Mouse (Mus musculus) forebrain, embryonic 11.5 days (tissue): ENCODE measurements at regions not wholly inside any gene's neighbourhood (a gene's known extent, or its start where the extent isn't known, plus 50 kb on each side); places are given as distances from the start of the nearest gene placed in this dataset.

Experiments
- ATAC-seq: fragments of 200-750 bp; cut with Nextera tagmentation; replicated peaks from 2 replicates; pipeline ENCODE4 v1.8.0; 2017; ENCODE audit warnings: moderate TSS enrichment; ENCODE audit not compliant: low FRiP score
- DNase-seq: peaks from one replicate; pipeline ENCODE4 v3.0.0-alpha.2; 2017; ENCODE audit warnings: low spot score
- H3K27ac ChIP-seq: fragments of 300-500 bp; sonication (generic); 2 replicates; pipeline ENCODE4 v1.5.1; 2014; ENCODE audit warnings: low read depth, low read length
- H3K27me3 ChIP-seq: fragments of 300-500 bp; sonication (generic); 2 replicates; pipeline ENCODE4 v1.6.1; 2014; ENCODE audit warnings: mild to moderate bottlenecking, low read length, mixed read lengths; ENCODE audit not compliant: control insufficient read depth, insufficient read depth
- H3K36me3 ChIP-seq: fragments of 300-500 bp; sonication (generic); 2 replicates; pipeline ENCODE4 v1.6.1; 2014; ENCODE audit warnings: mild to moderate bottlenecking, low read length, moderate library complexity, mixed read lengths; ENCODE audit not compliant: control insufficient read depth, insufficient read depth
- H3K4me1 ChIP-seq: fragments of 300-500 bp; sonication (generic); replicated peaks from 2 replicates; pipeline ENCODE4 v1.6.1; 2014; ENCODE audit warnings: low read length, mixed read lengths; ENCODE audit not compliant: control insufficient read depth, insufficient read depth
- H3K4me2 ChIP-seq: fragments of 300-500 bp; sonication (generic); 2 replicates; pipeline ENCODE4 v1.6.1; 2014; ENCODE audit warnings: low read depth, mild to moderate bottlenecking, low read length, moderate library complexity, mixed read lengths; ENCODE audit not compliant: severe bottlenecking
- H3K4me3 ChIP-seq: fragments of 300-500 bp; sonication (generic); 2 replicates; pipeline ENCODE4 v1.5.1; 2014; ENCODE audit warnings: low read depth, low read length
- H3K9ac ChIP-seq: fragments of 300-500 bp; sonication (generic); 2 replicates; pipeline ENCODE4 v1.6.1; 2014; ENCODE audit warnings: low read length
- H3K9me3 ChIP-seq: fragments of 300-500 bp; sonication (generic); 2 replicates; pipeline ENCODE4 v1.6.1; 2016; ENCODE audit warnings: low read length, mixed read lengths; ENCODE audit not compliant: control insufficient read depth
- WGBS: fragments of 180-500 bp; shearing (Covaris S2); extraction: QIAGEN DNeasy Blood & Tissue Kit; methylation state at CpG from one replicate; pipeline ENCODE4 v1.1.7; 2014; 5-methylcytosine and 5-hydroxymethylcytosine counted together

- Histone ChIP-seq H3K4me1 (no peaks in the 10 kb centered on the region), H3K36me3 (no peaks in the 10 kb centered on the region), H3K4me2 (no peak overlapping the region), H3K9ac (no peak overlapping the region), H3K27me3 (no peaks in the 10 kb centered on the region), H3K27ac (no peak overlapping the region), H3K4me3 (no peak overlapping the region), H3K9me3 (no peaks in the 10 kb centered on the region)
- DNase-seq (no peak), ATAC-seq (peak; percentile 24; the same call in 1 of the 2 replicates)
- 78% methylated on average over 2 of the region's 2 CpGs for WGBS
Observed at GRCm38 (mm10) chr7:68823646-68824045, 74.6 kb upstream of the Arrdc4 start.

- no peak overlapping the region for H3K27ac ChIP-seq
- no peaks in the 10 kb centered on the region for H3K4me1 ChIP-seq
- no peak overlapping the region for H3K4me3 ChIP-seq
- ATAC-seq (peak; percentile 64), DNase-seq (peak; percentile 85)
- no peaks in the 10 kb centered on the region for H3K27me3 ChIP-seq
- no peak overlapping the region for H3K9ac ChIP-seq
- H3K36me3 ChIP-seq, result no peaks in the 10 kb centered on the region
- no peak overlapping the region for H3K4me2 ChIP-seq
- no peaks in the 10 kb centered on the region for H3K9me3 ChIP-seq
- WGBS, result 3% methylated on average over 7 of the region's 7 CpGs
Observed at GRCm38 (mm10) chr7:68823189-68823588, 74.1 kb upstream of the Arrdc4 start.

GRCm38 (mm10) chr7:68814823-68815666 is 66.0 kb upstream of the Arrdc4 start:
- DNase-seq, result no peak
- H3K4me1 ChIP-seq, result no peaks in the 10 kb centered on the region
- no peak overlapping the region for H3K9ac ChIP-seq
- ATAC-seq, result no peak
- WGBS, result 91% methylated on average over 15 of the region's 15 CpGs
- no peaks in the 10 kb centered on the region for H3K27me3 ChIP-seq
- H3K36me3 ChIP-seq, result no peaks in the 10 kb centered on the region
- no peak overlapping the region for H3K27ac ChIP-seq
- no peaks in the 10 kb centered on the region for H3K9me3 ChIP-seq
- H3K4me2 ChIP-seq, result no peak overlapping the region
- no peak overlapping the region for H3K4me3 ChIP-seq

GRCm38 (mm10) chr7:68809782-68810181 is 60.7 kb upstream of the Arrdc4 start:
- no peak overlapping the region for H3K4me2 ChIP-seq
- no peak overlapping the region for H3K27ac ChIP-seq
- no peaks in the 10 kb centered on the region for H3K27me3 ChIP-seq
- H3K9me3 ChIP-seq, result no peaks in the 10 kb centered on the region
- WGBS, result 70% methylated on average over 8 of the region's 8 CpGs
- ATAC-seq (no peak), DNase-seq (no peak)
- H3K9ac ChIP-seq, result no peak overlapping the region
- H3K36me3 ChIP-seq, result no peaks in the 10 kb centered on the region
- no peaks in the 10 kb centered on the region for H3K4me1 ChIP-seq
- H3K4me3 ChIP-seq, result no peak overlapping the region
